Mouse (Mus musculus) kidney, postnatal 4 days (tissue): Measurements from ENCODE around the gene Jam3.
A peak's percentile ranks its signal among the peaks of the same experiment; 100 is the strongest.

Experiments used
- DNase-seq, 2 experiments: peaks; one replicate each; pipeline ENCODE4 v3.0.0; 2021; ENCODE audit warnings: mixed read lengths in 2 of 2

Jam3 gene

DNA sequence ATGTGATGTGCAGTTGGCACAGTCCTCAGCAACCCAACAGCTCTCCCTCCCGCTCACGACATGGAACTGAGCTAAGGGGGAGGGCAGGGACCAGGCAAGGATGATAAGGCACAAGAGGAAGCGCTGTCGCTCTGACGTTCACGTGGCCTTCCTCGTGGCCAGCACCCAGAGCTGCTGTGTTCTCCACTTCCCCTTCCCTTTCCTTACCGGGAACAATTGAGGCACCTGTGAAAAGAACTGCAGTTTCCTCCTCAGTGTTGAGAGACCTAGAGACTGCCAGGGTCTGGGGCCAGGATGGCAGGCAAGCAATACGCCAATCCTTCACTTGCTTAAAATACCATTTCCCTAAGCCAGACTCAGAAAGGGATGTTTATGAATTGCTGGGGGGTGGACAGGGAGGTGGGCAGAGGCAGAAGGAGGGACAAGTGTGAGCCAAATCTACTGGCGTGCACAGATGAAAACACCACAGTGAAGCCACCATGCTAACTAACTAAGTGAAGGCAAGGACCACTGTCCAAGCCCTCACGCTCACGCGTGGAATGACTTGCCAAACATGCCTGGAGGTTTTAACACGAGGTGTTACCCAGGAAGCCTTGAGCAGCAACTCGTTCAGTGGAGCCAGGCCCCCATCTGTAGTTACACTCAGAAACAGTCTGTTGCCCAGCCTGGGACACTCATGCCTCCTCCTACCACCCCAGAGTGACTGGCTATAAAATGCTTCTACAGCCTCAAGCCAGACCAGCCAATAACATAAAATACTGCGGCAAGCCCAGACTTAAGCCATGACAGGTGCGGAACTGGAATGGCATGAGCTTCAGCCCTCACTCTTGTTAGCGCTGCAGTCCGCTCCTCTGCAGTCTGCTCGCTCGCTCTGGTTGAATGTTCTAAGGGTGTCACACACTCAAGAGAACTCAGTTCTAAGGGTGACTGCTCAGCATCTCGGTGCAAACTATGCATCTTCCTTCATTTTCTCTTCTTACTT, 45.4 kb downstream of the Jam3 start:
- peak; percentile 54 to 73 for DNase-seq

DNA sequence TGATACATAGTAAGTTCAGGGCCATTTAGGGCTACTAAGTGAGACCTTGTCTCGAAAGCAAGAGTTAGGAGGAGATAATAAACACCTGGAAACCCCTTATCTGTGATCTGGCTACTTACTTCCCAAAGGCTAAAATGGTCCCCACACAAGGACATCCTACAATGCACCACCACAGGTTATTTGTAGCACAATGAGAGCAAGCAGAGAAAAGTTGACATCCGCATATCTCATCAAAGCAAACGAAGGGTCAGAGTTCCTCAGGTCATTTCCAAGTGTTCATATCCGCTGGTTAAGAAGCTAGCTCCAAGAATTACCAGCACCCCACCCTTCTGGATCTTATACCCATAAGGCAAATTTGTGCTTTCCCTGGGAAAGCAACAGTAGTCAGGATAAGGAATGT, 46.8 kb downstream of the Jam3 start:
- no peak for DNase-seq

DNA sequence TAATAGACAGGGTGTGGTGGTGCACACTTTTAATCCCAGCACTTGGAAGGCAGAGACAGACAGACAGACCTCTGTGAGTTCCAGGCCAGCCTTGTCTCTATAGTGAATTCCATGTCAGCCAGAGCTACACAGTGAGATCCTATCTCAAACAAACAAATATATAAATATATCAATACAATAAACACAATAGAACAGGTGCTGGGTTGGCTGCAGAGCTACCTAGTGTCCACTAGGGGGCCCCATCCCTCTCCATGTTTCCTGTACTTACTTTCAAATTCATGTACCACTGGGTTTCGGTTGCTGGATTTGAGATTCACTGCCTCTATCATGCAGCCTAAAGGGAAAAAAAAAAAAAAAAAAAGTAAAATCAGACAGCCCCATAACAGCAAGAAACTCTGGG, 49.1 kb downstream of the Jam3 start:
- DNase-seq, result peak; percentile 58 to 59

DNA sequence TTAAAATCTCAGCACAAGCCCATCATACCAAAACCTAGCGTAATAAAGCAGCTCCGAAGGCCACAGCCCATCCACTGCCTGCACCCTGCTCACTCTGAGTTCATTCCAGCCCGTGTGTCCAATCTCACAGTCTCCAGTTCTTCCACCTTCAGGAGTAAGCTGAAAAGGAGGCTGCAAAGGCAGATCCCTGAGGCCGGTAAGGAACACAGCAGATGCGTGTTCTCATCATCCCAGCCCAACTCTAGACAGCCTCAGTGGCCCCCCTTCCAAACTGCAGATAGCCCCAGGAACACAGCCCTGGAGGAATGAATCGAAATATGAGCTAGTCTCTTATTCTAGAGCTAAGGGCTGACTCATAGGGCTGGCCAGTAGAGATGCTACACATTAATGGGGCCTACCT, 53.8 kb downstream of the Jam3 start:
- no peak for DNase-seq

DNA sequence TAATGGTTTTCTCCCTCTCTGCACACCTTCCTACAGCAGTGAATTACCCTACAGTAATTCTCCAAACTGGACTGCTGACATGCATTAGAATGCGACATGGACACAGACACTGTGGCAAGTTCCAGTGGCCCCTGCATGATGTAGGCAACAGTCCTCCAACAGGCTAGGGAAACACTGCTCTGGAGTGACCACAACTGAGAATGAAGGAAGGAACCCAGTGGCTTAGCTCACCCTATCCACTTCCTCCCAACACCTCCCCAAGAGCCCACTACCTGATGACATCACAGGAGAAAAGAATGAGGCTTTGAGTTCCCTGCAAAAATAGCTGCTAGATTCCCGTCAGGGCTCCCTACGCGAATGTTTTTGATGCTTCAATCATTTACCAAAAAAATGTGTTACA, 55.7 kb downstream of the Jam3 start:
- no peak for DNase-seq

DNA sequence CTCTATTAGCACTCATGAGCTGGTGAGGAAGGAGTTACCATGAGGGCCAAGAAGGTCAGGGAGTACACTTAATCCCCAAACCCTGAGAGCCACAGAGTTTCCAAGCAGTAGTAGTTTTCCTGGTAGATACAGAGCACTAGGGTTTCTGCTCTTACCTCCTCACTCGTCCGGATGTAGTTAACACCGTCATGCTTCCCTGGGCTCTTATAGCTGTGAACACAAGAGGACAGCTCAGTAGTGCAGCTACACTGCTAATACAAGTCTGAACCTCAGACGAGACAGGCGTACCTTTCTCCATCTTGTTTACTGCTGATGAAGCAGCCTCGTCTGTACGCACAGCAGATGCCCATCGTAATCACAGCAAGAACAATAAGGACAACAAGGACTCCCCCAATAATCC, 56.7 kb downstream of the Jam3 start:
- no peak for DNase-seq

DNA sequence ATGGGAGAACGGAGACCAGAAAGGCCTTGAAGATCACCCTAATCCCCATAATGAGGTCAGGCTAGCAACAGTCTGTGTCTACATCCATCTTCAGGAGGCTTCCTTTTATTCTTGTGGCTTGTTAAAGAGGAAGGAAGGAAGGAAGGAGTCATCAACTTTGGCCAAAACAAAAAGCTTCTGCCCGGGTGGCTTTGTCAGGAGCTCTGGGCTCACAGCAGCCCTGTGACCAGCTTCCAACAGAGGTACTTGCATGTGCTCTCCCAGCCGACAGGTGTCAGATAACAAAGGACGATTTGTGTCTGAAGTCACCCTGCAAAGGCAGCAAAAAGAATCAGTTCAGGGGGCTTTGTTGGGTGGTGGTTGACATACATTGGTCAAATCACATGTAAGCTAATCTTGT, 57.1 kb downstream of the Jam3 start:
- DNase-seq, result peak in 1 of 2 experiments; percentile 32

DNA sequence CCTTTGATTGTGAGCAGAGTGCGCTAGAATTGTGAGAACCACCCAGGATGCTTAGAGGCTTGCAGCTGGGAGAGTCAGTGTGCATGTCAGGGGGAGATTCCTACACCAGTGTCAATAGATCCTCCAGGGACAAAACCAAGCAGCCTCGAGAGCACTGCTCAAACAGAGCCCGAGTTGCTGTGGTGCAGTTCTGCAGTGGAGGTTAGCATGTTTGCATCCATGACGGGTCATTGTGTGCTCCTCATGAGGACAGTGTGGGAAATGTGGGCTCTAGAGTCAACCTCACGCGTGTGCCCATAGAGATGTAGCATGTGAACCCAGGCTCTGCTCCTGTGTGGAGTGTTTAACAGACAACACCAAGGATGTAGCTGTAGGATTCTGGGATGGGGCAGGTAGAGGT, 62.3 kb downstream of the Jam3 start:
- DNase-seq, result no peak

DNA sequence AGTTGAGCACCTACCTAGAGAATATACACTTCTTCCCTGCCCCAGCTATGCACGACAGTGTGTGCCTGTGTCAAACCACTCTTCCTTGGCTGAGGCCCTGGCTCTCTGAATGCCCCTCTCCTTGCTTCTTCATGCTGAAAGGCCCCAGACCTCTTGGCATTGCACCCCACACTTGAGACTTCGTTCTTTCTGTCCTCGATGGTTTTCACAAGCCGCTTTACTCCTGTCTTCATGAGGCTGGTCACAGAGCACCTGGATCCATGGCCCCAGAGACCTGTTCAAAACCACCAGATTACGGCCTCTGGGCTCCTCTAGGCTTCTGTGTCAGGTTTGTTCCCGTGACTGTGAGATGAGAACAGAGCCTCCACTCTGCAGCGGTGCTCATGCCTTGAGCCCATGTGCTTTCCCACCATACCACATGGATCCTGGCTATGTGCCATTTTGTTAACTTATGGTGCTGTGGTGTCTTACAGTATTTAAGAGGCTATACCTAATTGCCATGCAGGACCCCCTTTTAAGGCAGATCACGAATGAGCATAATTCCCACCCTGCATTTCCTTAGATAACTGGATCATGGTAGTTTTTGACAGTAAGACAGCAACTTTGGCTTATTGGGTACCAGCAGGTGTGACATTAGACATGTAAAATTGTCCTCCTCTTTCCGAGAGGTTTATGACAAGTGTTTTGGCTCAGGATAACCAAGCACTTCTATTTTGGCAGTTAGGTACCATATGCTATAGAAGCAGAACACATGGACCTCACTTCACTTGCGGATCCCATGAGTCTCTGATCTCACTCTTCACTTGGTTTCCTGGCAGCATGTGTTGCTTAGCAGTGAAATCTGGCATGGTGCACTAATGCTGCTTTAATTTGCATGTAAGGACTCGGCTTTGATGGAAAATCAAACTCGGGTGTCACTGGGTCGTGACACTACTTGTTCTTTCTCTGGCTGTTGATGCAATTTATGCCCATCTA, 64.1 kb downstream of the Jam3 start:
- no peak for DNase-seq

DNA sequence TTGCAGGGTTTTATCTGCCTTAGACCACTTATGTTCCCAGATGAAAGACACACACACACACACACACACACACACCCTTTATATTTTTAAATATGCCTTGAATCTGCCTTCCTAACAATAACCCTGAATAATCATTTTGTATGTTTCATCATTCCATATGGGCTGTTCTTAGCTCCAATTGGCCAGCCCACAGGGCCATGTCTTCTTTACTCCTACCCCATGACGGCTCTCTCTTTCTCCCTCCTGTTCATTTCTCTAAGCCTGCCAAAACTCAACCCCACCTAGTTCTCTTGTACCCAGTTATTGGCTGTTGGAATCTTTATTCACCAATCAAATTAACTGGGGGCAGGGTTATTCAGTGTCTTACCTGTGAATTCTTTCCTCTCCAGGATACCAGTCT, 65.1 kb downstream of the Jam3 start:
- DNase-seq, result no peak

DNA sequence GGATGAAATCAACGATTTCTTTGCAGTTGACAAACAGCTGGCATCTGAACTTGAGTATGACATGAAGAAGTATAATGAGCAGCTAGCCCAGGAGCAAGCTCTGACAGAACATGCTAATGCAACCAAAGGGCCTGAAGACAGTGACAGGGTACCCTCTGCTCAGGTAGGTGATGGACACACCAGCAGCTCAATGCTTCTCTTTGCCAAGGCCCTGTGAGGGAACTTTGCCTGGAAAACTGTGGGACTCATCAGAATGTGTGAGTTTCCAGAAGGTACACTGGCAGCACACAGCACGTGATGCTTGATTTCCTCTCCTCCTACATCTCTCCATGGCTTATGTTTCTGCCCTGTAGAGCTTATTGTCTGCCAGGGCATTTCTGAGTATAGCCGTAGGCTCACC, 67.8 kb downstream of the Jam3 start:
- DNase-seq, result no peak

DNA sequence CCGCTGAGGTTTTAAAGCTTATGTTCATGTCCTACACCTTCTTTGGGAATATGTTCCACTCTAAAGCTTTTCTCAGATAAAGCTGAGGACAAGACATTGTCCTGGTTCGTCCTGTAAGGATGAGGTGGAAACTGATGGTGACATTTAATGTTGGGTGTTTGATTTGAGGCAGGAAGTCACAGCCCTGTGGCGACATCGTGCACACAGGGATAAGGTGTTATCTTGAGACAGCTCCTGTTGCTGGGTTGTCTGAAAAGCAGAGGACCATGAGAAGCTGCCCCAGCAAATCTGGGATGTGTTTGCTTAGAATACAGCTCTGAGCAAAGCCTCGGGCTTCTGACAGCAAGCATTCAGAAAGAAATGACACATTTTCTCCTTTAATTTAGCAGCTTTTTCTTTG, 69.0 kb downstream of the Jam3 start:
- no peak for DNase-seq

DNA sequence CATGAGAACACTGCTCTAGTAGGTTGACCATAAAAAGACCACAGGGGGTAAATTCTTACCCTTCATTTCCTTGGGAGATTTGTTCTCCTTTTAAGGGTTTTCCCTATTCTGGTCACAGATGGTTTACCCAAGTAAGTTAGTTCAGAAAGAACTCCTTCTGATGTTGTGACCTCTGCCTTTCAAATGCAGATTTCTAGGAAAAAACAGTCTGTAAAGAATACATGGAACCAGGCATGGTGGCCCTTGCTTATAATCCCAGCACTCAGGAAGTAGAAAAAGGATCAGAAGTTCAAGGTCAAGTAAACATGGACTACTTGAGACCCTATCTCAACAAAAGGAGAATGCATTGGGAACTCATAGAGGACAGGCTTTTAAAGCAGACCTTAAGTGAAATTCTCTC, 79.4 kb downstream of the Jam3 start:
- DNase-seq, result no peak

DNA sequence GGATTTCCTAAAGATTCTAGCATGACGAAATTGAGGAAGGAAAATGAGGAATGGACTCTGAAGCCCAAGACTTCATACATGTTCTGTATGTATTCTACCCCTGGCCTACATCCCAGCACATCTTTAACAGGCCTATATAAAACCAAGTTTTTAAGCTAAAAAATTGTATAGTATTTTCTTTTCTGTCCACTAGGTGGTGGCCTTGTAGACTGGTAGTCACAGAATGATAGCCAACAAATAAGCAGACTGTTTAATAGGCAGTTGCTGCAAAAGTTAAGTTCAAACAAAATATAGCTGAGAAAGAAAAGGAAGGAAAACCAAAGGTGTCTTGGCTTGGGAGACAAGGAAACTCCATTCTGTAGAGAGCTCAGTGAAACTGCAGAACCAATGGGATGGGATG, 80.5 kb downstream of the Jam3 start:
- DNase-seq, result no peak

DNA sequence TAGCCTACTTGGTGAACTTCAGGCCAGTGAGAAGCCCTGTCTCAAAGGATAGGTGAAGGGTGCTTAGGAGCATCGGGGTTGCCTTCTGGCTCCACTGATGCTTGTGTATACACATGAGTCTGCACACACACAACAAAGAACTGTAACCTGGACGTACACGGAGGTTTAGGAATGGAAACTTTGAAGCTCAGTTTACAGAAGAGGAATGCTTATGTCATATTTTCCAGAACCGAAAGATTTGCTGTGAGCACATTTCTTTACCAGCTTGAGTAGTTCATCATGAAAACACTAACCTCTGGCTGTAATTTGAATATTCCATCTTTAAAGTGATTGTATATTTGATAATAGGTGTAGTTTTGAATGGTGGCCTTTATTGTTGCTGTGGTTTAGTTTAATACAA, 84.3 kb downstream of the Jam3 start:
- DNase-seq, result no peak

DNA sequence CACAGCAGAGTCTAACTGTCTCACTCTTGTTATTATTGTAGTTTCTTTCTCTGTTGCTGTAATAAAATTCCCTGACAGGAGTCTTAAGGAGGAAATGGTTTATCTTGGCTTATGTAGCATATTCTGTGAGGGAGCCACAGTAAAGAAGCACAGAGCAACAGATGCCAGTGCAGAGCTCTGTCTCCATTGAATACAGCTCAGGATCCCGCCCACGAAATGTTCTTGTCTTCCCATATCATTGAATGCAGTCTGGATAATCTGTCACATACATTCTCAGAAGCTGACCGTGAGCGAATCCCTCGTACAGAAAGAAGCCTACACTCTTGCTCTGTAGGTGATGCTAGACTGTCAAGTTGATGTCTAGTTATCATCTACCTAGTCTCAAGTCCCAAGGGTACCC, 96.9 kb downstream of the Jam3 start:
- DNase-seq, result no peak

DNA sequence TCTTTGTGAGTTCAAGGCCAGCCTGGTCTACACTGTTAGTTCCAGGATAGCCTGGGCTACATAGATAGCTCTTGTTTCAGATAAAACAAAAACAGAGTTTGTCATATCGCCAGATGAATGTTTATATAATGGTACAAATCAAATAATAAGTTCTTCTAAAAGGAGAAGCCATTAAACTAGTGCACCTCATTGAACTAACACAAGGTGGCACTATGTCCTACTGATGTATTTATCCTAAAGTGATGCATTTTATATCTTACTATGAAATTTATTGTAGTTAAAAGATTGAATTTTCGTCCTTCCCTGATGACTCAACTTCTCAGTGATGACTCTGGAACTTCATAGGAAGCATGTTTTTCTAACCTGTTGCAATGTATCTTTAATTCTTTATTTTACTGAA, 105.7 kb downstream of the Jam3 start:
- no peak for DNase-seq
